Mouse (Mus musculus): ENCODE data around the gene Cntd1. TPM values are rescaled to one million over a fixed set of nuclear protein-coding genes. Genes with fewer than 3 reads are reported as not detected.

Gene Cntd1
- polyA plus RNA-seq, 1 experiment from 2014 or later, result 1.2 TPM

DNA sequence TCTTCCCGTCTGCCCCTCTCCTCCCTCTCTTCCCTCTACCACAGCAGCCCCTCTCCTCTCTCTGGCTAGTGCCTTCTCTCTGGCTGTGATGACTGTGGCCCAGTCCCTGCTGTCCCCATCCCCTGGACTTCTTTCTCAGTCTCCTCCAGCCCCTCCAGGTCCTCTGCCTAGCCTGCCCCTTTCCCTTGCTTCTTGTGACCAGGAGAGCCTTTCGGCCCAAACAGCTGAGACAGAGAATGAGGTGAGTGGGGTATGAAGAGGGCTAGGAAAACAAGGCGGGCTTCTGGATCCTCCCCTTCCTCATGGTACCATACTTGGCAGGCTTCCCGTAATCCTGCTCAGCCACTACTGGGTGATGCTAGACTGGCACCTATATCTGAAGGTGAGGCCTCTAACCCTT is 3.5 kb upstream of the Cntd1 start:
- H3K4me1 ChIP-seq (replicated peaks; ENCODE audit: control insufficient read depth, insufficient read depth, low read length), result peaks cover 14% of the 10 kb centered on the region
- H3K27me3 ChIP-seq (replicated peaks; ENCODE audit: control insufficient read depth, insufficient read depth, low read length), result no peaks in the 10 kb centered on the region
- no peak overlapping the region for H3K27ac ChIP-seq (ENCODE audit: low read depth, low read length)
- H3K9ac ChIP-seq (ENCODE audit: low read depth, low read length), result no peak overlapping the region
- no peak overlapping the region for H3K4me3 ChIP-seq (ENCODE audit: low read depth, low read length)
- H3K9me3 ChIP-seq (ENCODE audit: control insufficient read depth, low read length), result no peaks in the 10 kb centered on the region
- no peak overlapping the region for H3K4me2 ChIP-seq
- WGBS, result 76% methylated on average over 4 of the region's 4 CpGs
- DNase-seq (ENCODE audit: low spot score) (no peak), ATAC-seq (replicated peaks; ENCODE audit: low FRiP score) (no peak)
- H3K36me3 ChIP-seq (ENCODE audit: control insufficient read depth, insufficient read depth, low read length), result peaks cover 5% of the 10 kb centered on the region; the same call in 1 of the 2 replicates

DNA sequence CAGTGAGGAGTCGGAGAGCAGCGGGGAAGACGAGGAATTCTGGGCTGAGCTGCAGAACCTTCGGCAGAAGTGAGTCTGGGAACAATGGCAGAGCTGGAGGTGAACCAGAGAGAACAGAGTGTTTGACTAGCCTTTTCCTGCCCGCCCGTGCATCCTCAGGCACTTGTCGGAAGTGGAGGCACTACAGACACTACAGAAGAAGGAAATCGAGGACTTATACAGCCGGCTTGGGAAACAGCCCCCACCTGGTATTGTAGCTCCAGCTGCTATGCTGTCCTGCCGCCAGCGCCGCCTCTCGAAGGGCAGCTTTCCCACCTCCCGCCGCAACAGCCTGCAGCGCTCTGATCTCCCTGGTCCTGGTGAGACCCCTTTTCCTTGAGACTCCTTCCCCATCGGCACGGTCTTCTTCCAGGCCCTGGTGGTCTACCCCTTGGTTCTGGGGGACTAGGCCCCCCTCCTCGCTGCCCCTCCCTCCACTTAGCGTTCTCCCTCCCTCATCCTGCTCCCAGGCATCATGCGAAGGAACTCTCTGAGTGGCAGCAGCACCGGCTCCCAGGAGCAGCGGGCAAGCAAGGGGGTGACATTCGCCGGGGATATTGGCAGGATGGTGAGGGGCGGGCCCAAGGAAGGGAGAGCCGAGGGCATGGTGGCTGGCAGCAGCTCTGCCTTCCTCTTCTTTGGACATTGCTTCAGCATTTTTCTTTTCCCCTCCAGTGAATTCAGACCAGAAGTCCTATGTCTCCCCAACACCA is 2.3 kb upstream of the Cntd1 start:
- ATAC-seq (replicated peaks; ENCODE audit: low FRiP score), result no peak
- DNase-seq (ENCODE audit: low spot score), result no peak
- WGBS, result 55% methylated on average over 27 of the region's 27 CpGs
- H3K9me3 ChIP-seq (ENCODE audit: control insufficient read depth, low read length), result no peaks in the 10 kb centered on the region
- H3K27ac ChIP-seq (ENCODE audit: low read depth, low read length), result no peak overlapping the region
- H3K4me3 ChIP-seq (ENCODE audit: low read depth, low read length), result no peak overlapping the region
- no peaks in the 10 kb centered on the region for H3K27me3 ChIP-seq (replicated peaks; ENCODE audit: control insufficient read depth, insufficient read depth, low read length)
- peaks cover 14% of the 10 kb centered on the region for H3K4me1 ChIP-seq (replicated peaks; ENCODE audit: control insufficient read depth, insufficient read depth, low read length)
- no peak overlapping the region for H3K4me2 ChIP-seq
- H3K36me3 ChIP-seq (ENCODE audit: control insufficient read depth, insufficient read depth, low read length), result peaks cover 5% of the 10 kb centered on the region; the same call in 1 of the 2 replicates
- no peak overlapping the region; the same call in 1 of the 2 replicates for H3K9ac ChIP-seq (ENCODE audit: low read depth, low read length)

DNA sequence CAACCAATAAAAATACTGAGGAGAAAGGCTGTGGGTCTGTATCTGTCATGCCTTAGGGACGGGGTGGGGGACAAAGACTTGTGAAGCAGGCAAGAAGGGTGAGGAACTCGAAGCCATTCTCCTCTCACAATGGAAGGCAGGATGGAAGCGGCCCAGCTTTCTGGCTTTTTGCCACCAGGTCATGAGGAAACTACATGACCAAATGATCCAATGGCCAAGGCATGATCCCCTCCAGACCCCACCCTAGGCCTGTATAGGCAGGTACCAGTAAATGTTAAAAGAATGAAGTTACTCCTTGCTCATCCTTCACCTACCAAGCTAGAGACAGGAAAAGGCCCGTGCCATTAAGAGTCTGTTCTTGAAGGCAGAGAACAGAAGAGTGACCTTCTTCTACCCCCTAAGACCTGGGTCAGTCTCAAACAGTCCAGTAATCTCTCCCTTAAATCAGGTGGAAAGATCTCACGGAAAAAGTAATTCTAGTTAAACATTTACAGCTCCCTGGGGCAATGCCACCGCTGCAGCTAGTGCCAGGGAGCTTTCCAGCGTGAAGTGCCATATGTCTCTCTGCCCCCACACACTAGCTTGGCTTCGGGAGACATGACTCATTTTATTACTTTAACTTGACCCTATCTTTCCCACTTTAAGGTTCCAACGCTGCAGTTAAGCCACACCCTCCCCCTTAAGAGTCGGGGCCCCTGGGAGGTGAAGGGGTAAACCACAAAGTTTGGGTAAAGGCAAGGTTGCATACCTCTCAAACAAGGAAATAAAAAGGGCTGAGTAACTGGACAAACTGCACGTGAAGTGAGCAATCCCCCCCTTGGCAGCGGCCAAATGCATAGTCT is 1.2 kb upstream of the Cntd1 start:
- Histone ChIP-seq H3K27me3 (replicated peaks; ENCODE audit: control insufficient read depth, insufficient read depth, low read length) (no peaks in the 10 kb centered on the region), H3K4me1 (replicated peaks; ENCODE audit: control insufficient read depth, insufficient read depth, low read length) (peaks cover 14% of the 10 kb centered on the region), H3K9me3 (ENCODE audit: control insufficient read depth, low read length) (no peaks in the 10 kb centered on the region), H3K4me3 (ENCODE audit: low read depth, low read length) (peak overlapping the region; percentile 84), H3K9ac (ENCODE audit: low read depth, low read length) (peak overlapping the region; percentile 84), H3K27ac (ENCODE audit: low read depth, low read length) (peak overlapping the region; percentile 40), H3K4me2 (peak overlapping the region; percentile 83), H3K36me3 (ENCODE audit: control insufficient read depth, insufficient read depth, low read length) (peaks cover 5% of the 10 kb centered on the region; the same call in 1 of the 2 replicates)
- ATAC-seq (replicated peaks; ENCODE audit: low FRiP score) (no peak), DNase-seq (ENCODE audit: low spot score) (no peak)
- WGBS, result 57% methylated on average over 12 of the region's 12 CpGs

DNA sequence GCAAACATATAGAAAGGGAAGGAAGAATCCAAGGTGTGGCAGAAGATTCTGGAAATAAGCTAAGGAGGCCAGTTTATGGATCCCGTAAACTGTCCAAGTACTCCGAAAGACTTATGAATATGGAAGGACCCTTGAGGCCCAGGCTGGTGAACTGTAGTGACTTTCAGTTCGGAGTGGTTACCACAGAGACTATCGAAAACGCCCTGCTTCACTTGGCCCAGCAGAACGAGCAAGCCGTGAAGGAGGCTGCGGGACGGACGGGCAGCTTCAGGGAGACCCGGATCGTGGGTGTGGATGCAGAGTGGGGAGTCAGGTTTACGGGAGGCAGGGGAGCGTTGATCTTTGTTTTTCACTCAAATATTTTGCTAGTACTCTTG is 369 bp downstream of the Cntd1 start:
- peaks cover 16% of the 10 kb centered on the region for H3K4me1 ChIP-seq (replicated peaks; ENCODE audit: control insufficient read depth, insufficient read depth, low read length)

DNA sequence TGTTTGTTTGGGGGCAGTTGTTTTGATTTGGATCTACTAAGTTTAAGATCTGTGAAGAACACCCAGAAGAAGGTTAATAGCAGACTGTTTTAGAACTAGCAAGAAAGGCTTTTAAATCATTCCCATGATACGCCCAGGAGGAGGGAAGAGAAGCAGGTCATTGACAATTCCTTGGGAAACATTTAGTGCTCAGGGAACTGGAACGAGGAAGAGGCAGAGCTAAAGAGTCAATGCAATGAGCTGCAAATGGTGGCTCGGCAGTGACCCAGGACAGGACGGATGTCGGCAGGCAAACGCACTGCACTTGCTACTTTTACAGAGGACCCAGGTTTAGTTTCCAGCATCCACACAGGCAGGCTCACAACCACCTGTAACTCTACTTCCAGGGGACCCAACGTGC is 2.0 kb downstream of the Cntd1 start:
- ATAC-seq (replicated peaks; ENCODE audit: low FRiP score), result no peak

More for the DNA sequence above, 369 bp downstream of the Cntd1 start:
- peak overlapping the region; percentile 84 for H3K9ac ChIP-seq (ENCODE audit: low read depth, low read length)
- no peaks in the 10 kb centered on the region for H3K27me3 ChIP-seq (replicated peaks; ENCODE audit: control insufficient read depth, insufficient read depth, low read length)
- H3K4me2 ChIP-seq, result peak overlapping the region; percentile 83
- ATAC-seq (replicated peaks; ENCODE audit: low FRiP score), result peak; percentile 34
- peak overlapping the region; percentile 84 for H3K4me3 ChIP-seq (ENCODE audit: low read depth, low read length)
- 57% methylated on average over 14 of the region's 14 CpGs for WGBS
- peaks cover 3% of the 10 kb centered on the region; the same call in 1 of the 2 replicates for H3K36me3 ChIP-seq (ENCODE audit: control insufficient read depth, insufficient read depth, low read length)
- no peak overlapping the region for H3K27ac ChIP-seq (ENCODE audit: low read depth, low read length)
- no peak for DNase-seq (ENCODE audit: low spot score)
- H3K9me3 ChIP-seq (ENCODE audit: control insufficient read depth, low read length), result no peaks in the 10 kb centered on the region

DNA sequence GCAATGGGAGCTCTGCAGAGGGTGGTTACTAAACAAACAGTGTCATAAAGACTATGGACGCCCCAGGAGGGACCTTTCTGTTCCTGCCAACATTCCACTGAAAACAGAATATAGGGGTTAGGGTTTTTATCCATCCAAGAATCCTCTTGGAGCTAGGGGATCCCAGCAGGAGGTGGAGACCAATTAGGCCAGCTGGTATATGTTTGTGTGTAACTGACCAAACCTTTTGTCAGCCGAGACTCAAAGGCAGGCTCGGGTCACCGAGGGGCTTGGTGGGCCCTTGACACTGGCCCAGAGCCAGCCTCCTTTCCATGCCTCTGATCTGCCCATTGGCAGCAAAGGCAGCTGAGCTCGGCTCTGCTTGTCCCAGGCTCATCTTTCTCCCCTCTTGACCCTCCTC is 4.1 kb downstream of the Cntd1 start:
- ATAC-seq (replicated peaks; ENCODE audit: low FRiP score) (no peak), DNase-seq (ENCODE audit: low spot score) (no peak)
- Histone ChIP-seq H3K4me3 (ENCODE audit: low read depth, low read length) (no peak overlapping the region), H3K9ac (ENCODE audit: low read depth, low read length) (no peak overlapping the region), H3K4me1 (replicated peaks; ENCODE audit: control insufficient read depth, insufficient read depth, low read length) (peaks cover 8% of the 10 kb centered on the region), H3K4me2 (no peak overlapping the region), H3K36me3 (ENCODE audit: control insufficient read depth, insufficient read depth, low read length) (peaks cover 3% of the 10 kb centered on the region; the same call in 1 of the 2 replicates), H3K27me3 (replicated peaks; ENCODE audit: control insufficient read depth, insufficient read depth, low read length) (no peaks in the 10 kb centered on the region), H3K9me3 (ENCODE audit: control insufficient read depth, low read length) (no peaks in the 10 kb centered on the region), H3K27ac (ENCODE audit: low read depth, low read length) (no peak overlapping the region)
- WGBS, result 58% methylated on average over 5 of the region's 5 CpGs

More for the DNA sequence above, 2.0 kb downstream of the Cntd1 start:
- Histone ChIP-seq H3K27ac (ENCODE audit: low read depth, low read length) (no peak overlapping the region), H3K27me3 (replicated peaks; ENCODE audit: control insufficient read depth, insufficient read depth, low read length) (no peaks in the 10 kb centered on the region), H3K9ac (ENCODE audit: low read depth, low read length) (no peak overlapping the region), H3K9me3 (ENCODE audit: control insufficient read depth, low read length) (no peaks in the 10 kb centered on the region), H3K4me1 (replicated peaks; ENCODE audit: control insufficient read depth, insufficient read depth, low read length) (peaks cover 16% of the 10 kb centered on the region), H3K4me2 (no peak overlapping the region), H3K36me3 (ENCODE audit: control insufficient read depth, insufficient read depth, low read length) (peaks cover 3% of the 10 kb centered on the region; the same call in 1 of the 2 replicates), H3K4me3 (ENCODE audit: low read depth, low read length) (no peak overlapping the region)
- no peak for DNase-seq (ENCODE audit: low spot score)
- 64% methylated on average over 7 of the region's 7 CpGs for WGBS

DNA sequence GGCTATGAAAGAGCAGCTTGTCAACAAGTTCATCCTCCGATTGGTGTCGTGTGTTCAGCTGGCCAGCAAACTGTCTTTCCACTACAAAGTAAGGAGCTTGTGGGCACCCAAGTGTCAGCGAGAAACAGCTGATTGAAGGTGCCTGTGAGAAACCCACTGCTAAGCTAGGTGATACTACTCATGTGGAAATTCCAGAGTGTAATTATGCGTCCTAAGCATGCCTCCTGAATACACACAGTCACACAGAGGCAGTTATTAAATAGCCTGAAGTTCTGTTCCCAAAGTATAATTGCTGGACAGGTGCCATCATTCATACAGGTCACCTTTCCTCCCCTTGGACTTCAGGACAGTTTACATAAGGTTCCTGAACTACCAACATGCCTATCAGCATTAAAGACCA is 5.0 kb downstream of the Cntd1 start:
- Histone ChIP-seq H3K4me2 (no peak overlapping the region), H3K4me1 (replicated peaks; ENCODE audit: control insufficient read depth, insufficient read depth, low read length) (0 out of 2 replicates have a peak, but pooled peaks cover 5% of the 10 kb centered on the region), H3K4me3 (ENCODE audit: low read depth, low read length) (no peak overlapping the region), H3K9ac (ENCODE audit: low read depth, low read length) (no peak overlapping the region), H3K36me3 (ENCODE audit: control insufficient read depth, insufficient read depth, low read length) (peaks cover 4% of the 10 kb centered on the region; the same call in 1 of the 2 replicates), H3K27ac (ENCODE audit: low read depth, low read length) (no peak overlapping the region), H3K27me3 (replicated peaks; ENCODE audit: control insufficient read depth, insufficient read depth, low read length) (no peaks in the 10 kb centered on the region), H3K9me3 (ENCODE audit: control insufficient read depth, low read length) (no peaks in the 10 kb centered on the region)
- DNase-seq (ENCODE audit: low spot score), result no peak
- 76% methylated on average over 4 of the region's 4 CpGs for WGBS
- ATAC-seq (replicated peaks; ENCODE audit: low FRiP score), result no peak

DNA sequence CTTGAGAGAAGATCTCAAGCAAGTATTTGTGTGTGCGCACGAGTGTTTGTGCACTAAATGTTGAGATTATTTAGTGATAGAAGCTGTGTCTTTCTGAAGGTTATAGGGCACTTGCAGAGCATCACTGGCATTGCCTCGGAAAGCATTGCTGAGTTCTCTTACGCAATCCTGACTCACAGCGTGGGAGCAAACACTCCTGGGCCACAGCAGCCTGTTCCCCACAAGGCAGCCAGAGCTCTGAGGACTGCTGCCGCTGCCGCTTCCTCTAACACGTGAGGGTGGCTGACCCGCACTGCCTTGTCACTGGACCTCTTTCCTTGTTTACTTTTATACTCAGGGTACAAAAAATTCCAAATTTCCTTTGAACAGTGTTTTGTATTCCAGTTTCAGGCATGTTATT is 8.5 kb downstream of the Cntd1 start:
- ATAC-seq (replicated peaks; ENCODE audit: low FRiP score), result no peak
- Histone ChIP-seq H3K4me1 (replicated peaks; ENCODE audit: control insufficient read depth, insufficient read depth, low read length) (0 out of 2 replicates have a peak, but pooled peaks cover 2% of the 10 kb centered on the region), H3K27ac (ENCODE audit: low read depth, low read length) (no peak overlapping the region), H3K4me2 (no peak overlapping the region), H3K4me3 (ENCODE audit: low read depth, low read length) (no peak overlapping the region), H3K27me3 (replicated peaks; ENCODE audit: control insufficient read depth, insufficient read depth, low read length) (no peaks in the 10 kb centered on the region), H3K9me3 (ENCODE audit: control insufficient read depth, low read length) (no peaks in the 10 kb centered on the region), H3K9ac (ENCODE audit: low read depth, low read length) (no peak overlapping the region), H3K36me3 (ENCODE audit: control insufficient read depth, insufficient read depth, low read length) (peaks cover 27% of the 10 kb centered on the region)
- 64% methylated on average over 9 of the region's 9 CpGs for WGBS
- no peak for DNase-seq (ENCODE audit: low spot score)
